Mouse (Mus musculus) neural tube, embryonic 14.5 days (tissue): ENCODE results near the gene Zbtb20. TPM values are rescaled to one million over a fixed set of nuclear protein-coding genes. Genes with fewer than 3 reads are reported as not detected.

ENCODE experiments used
- ATAC-seq: fragments of 200-750 bp; cut with Nextera tagmentation; 2 replicates; pipeline ENCODE4 v1.8.0; 2017; ENCODE audit warnings: low read depth, mild to moderate bottlenecking, moderate TSS enrichment, moderate library complexity
- H3K27ac ChIP-seq: fragments of 300-500 bp; sonication (generic); 2 replicates; pipeline ENCODE4 v1.5.1; 2014; ENCODE audit warnings: low read depth, mild to moderate bottlenecking, control low read depth, low read length, moderate library complexity, mixed read lengths
- H3K27me3 ChIP-seq: fragments of 300-500 bp; sonication (generic); 2 replicates; pipeline ENCODE4 v1.6.1; 2014; ENCODE audit warnings: low read length; ENCODE audit not compliant: control insufficient read depth, insufficient read depth
- H3K36me3 ChIP-seq: fragments of 300-500 bp; sonication (generic); 2 replicates; pipeline ENCODE4 v1.6.1; 2014; ENCODE audit warnings: low read length, mixed read lengths; ENCODE audit not compliant: control insufficient read depth, insufficient read depth
- H3K4me1 ChIP-seq: fragments of 300-500 bp; sonication (generic); 2 replicates; pipeline ENCODE4 v1.6.1; 2014; ENCODE audit warnings: low read length; ENCODE audit not compliant: control insufficient read depth, insufficient read depth
- H3K4me2 ChIP-seq: fragments of 300-500 bp; sonication (generic); 2 replicates; pipeline ENCODE4 v1.6.1; 2014; ENCODE audit warnings: mild to moderate bottlenecking, low read depth, low read length, control low read depth
- H3K4me3 ChIP-seq: fragments of 300-500 bp; sonication (generic); 2 replicates; pipeline ENCODE4 v1.5.1; 2014; ENCODE audit warnings: low read depth, low read length, control low read depth, mixed read lengths
- H3K9ac ChIP-seq: fragments of 300-500 bp; sonication (generic); replicated peaks from 2 replicates; pipeline ENCODE4 v1.6.1; 2014; ENCODE audit warnings: low read depth, mild to moderate bottlenecking, control low read depth, low read length, mixed read lengths
- H3K9me3 ChIP-seq: fragments of 300-500 bp; sonication (generic); 2 replicates; pipeline ENCODE4 v1.6.1; 2016; ENCODE audit warnings: low read length; ENCODE audit not compliant: control insufficient read depth
- WGBS: fragments of 180-500 bp; shearing (Covaris S2); extraction: QIAGEN DNeasy Blood & Tissue Kit; methylation state at CpG from one replicate; pipeline ENCODE4 v1.1.7; 2014; 5-methylcytosine and 5-hydroxymethylcytosine counted together
- polyA plus RNA-seq: library from polyadenylated mRNA; unstranded; fragments of >200 nt; fragmentation: Nextera tagmentation; extraction: Ambion mirVana; gene quantifications from 2 replicates; pipeline ENCODE4 v1.2.1, GENCODE M21; 2014

Zbtb20 gene
- polyA plus RNA-seq, 1 experiment from 2014 or later: 57.2 TPM

DNA sequence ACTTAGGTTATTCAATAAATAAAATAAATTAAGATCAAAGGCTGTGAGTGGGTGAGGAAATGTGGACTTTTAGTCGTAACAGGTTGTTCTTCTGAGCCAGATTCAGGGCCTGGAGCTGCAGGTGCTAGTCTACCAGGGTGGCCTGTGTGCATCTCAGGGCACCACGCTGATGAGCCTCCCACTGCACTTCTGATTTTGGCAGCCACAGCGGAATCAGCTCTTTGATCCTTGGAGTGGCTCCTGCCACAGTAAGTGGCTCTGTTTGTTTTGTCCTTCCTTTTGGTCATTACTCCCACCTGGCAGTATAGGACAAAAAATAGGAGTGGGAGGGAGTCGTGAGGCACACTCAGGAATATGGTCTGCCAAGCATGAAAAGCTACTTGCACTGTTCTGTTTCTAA is 354.6 kb downstream of the Zbtb20 start:
- no peak overlapping the region for H3K9ac ChIP-seq
- 68% methylated on average over 4 of the region's 4 CpGs for WGBS
- no peak overlapping the region for H3K27ac ChIP-seq
- no peaks in the 10 kb centered on the region for H3K9me3 ChIP-seq
- H3K4me1 ChIP-seq: no peaks in the 10 kb centered on the region
- ATAC-seq: no peak
- H3K4me3 ChIP-seq: no peak overlapping the region
- H3K36me3 ChIP-seq: no peaks in the 10 kb centered on the region
- H3K4me2 ChIP-seq: no peak overlapping the region
- no peaks in the 10 kb centered on the region for H3K27me3 ChIP-seq

DNA sequence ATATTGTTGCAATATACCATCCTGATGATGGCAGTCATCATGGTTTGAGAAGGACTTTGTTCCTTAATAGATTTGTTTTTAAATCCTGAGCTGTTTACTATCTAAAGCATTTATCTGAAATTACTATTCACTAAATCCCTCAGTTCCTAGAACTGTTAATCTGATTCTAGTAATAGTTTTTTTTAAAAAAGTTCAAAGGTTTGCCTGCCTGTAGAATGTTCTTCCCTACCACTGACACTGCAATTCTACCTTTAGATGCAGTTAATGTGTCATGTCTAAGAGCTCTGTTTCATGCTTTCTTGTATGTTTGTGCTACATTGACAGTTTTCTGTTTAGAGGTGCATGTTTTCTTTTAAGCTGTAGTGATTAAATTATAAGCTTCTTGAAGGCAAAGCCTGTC is 358.6 kb downstream of the Zbtb20 start:
- no peak overlapping the region for H3K4me3 ChIP-seq
- H3K36me3 ChIP-seq: no peaks in the 10 kb centered on the region
- no peak overlapping the region for H3K27ac ChIP-seq
- H3K9ac ChIP-seq: no peak overlapping the region
- no peaks in the 10 kb centered on the region for H3K9me3 ChIP-seq
- H3K4me2 ChIP-seq: no peak overlapping the region
- no peak for ATAC-seq
- H3K4me1 ChIP-seq: no peaks in the 10 kb centered on the region
- no peaks in the 10 kb centered on the region for H3K27me3 ChIP-seq

DNA sequence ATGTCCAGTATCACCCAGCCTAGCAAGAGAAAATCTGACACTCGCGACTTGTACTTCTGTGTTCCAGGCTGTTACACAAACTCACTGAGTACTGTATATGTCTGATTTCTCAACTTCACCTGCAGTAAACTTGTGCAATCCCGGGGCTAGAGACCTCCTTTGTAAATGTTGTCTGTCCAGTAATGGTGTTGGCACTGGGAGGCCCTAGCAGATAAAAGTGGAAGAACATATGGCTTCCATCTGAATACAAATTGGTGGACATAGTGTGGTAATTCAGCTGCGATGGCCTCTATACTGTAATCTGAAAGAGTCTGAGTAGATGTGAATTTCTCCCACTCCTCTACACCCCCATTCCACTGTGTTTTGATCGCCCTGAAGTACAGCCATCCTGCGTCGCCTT is 359.6 kb downstream of the Zbtb20 start:
- no peak overlapping the region for H3K4me2 ChIP-seq
- WGBS: 59% methylated on average over 7 of the region's 7 CpGs
- H3K27ac ChIP-seq: no peak overlapping the region

DNA sequence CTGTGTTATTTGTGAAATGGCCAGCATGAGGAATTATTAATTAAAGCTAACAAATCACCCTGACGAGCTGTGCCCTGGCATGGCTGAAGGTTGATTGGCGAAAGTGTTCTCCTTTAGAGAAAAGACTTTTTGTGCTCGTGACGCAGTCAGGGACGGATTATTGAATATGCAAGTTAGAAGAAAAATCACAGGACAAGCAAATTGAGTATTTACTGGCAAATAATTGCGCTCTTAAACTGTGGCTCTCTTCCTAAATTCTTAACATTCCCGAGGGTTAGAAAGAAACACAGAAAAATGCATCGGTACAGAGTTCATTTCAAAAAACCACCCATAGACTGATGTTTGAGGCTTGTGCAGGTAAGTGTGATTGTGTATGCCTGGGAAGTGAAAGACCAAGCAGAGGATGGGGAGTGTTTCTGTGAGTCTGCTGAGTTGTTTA is 360.1 kb downstream of the Zbtb20 start:
- Histone ChIP-seq H3K36me3 (no peaks in the 10 kb centered on the region), H3K27me3 (no peaks in the 10 kb centered on the region), H3K4me2 (no peak overlapping the region), H3K4me3 (no peak overlapping the region), H3K27ac (no peak overlapping the region), H3K9ac (no peak overlapping the region), H3K4me1 (no peaks in the 10 kb centered on the region), H3K9me3 (no peaks in the 10 kb centered on the region)
- WGBS: 59% methylated on average over 8 of the region's 8 CpGs
- ATAC-seq: no peak

More for the DNA sequence above, 359.6 kb downstream of the Zbtb20 start:
- ATAC-seq: no peak
- Histone ChIP-seq H3K36me3 (no peaks in the 10 kb centered on the region), H3K9ac (no peak overlapping the region), H3K9me3 (no peaks in the 10 kb centered on the region), H3K4me1 (no peaks in the 10 kb centered on the region), H3K4me3 (no peak overlapping the region), H3K27me3 (no peaks in the 10 kb centered on the region)

DNA sequence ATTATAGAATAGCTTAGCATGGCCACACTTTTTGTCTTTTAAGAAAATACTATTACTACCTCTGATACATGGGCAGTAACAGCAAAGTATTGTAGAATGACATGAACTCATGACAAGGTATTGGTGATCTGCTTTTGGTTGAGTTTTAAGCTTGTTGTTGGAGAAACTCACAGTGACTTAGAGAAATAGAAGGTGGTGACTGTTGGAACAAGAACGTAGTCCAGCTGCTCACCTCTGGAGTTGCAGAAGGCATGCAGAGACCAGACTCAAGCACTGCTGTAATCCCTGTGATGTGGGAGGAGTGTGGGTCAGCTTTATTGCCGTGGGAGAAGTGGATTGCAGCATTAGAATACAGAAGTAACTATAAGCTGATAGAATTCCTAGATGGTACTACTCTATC is 361.9 kb downstream of the Zbtb20 start:
- Histone ChIP-seq H3K36me3 (no peaks in the 10 kb centered on the region), H3K4me3 (no peak overlapping the region), H3K27ac (no peak overlapping the region), H3K9ac (no peak overlapping the region), H3K4me1 (no peaks in the 10 kb centered on the region), H3K27me3 (no peaks in the 10 kb centered on the region), H3K9me3 (no peaks in the 10 kb centered on the region), H3K4me2 (no peak overlapping the region)
- no peak for ATAC-seq
- 86% methylated on average over 2 of the region's 2 CpGs for WGBS

DNA sequence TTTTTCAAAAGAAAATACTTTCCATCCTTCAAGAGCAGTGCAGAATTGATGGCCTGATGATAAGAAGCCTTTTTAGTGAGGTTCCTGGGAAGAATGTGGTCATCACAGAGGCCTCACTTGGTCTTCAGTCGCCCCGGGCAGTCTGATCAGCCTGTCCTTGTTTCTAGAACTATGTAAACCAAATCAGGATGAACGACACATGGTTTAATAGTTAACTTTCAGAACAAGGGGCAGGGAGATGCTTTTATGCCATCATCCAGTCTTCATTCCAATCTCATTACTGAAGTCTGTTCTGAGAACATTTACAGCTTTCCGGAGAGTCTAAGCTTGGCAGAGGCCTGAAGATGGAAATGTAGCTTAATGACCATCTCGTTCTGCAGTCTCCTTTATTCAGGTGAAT is 371.3 kb downstream of the Zbtb20 start:
- no peaks in the 10 kb centered on the region for H3K27me3 ChIP-seq
- ATAC-seq: no peak
- WGBS: 60% methylated on average over 5 of the region's 5 CpGs

DNA sequence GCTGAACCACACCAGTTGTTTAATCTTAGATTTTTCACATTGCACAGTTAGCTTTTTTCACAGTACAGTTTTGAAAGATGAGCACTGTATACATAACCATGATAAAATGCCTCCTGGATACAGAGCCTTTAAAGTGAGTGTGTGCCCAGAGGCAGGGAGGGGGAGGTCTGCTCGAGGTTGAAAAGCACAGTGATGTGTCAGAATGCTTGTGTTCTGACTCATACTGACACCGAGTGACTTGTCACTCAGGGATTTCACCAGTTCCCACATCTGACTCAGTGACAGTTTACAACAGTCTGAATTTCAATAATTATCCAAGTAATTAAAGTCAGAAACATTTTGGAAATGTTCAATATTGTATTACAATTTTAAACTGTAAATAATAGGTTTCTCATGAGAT is 377.4 kb downstream of the Zbtb20 start:
- no peak overlapping the region for H3K4me2 ChIP-seq
- H3K27ac ChIP-seq: no peak overlapping the region
- H3K4me1 ChIP-seq: no peaks in the 10 kb centered on the region
- H3K36me3 ChIP-seq: no peaks in the 10 kb centered on the region
- H3K27me3 ChIP-seq: no peaks in the 10 kb centered on the region
- no peaks in the 10 kb centered on the region for H3K9me3 ChIP-seq
- no peak overlapping the region for H3K9ac ChIP-seq
- H3K4me3 ChIP-seq: no peak overlapping the region
- 65% methylated on average over 2 of the region's 2 CpGs for WGBS
- ATAC-seq: no peak

More for the DNA sequence above, 371.3 kb downstream of the Zbtb20 start:
- no peak overlapping the region for H3K27ac ChIP-seq
- no peaks in the 10 kb centered on the region for H3K36me3 ChIP-seq
- no peak overlapping the region for H3K9ac ChIP-seq
- no peaks in the 10 kb centered on the region for H3K9me3 ChIP-seq
- H3K4me2 ChIP-seq: no peak overlapping the region
- H3K4me1 ChIP-seq: no peaks in the 10 kb centered on the region
- no peak overlapping the region for H3K4me3 ChIP-seq

DNA sequence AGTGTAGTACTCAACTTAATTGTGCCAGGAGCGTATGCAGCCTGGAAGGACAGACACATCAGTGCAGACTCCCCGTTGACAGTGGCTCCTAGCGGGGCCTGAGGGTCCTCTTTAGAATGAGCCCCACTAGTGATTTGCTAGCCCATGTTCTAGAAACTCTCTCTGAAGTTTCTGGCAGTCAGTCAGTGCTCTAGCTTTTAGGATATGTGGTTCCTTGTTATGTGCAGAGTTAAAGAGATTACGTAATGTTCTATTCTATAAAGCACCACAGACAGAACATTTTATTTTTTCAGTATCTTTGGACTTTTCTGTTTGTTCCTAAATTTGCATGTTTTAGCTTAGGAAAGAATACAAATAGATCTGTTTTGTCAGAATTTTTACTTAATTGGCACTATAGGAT is 378.1 kb downstream of the Zbtb20 start:
- Histone ChIP-seq H3K27me3 (no peaks in the 10 kb centered on the region), H3K9ac (no peak overlapping the region), H3K4me1 (no peaks in the 10 kb centered on the region), H3K4me3 (no peak overlapping the region), H3K36me3 (no peaks in the 10 kb centered on the region), H3K9me3 (no peaks in the 10 kb centered on the region), H3K27ac (no peak overlapping the region), H3K4me2 (no peak overlapping the region)
- no peak for ATAC-seq
- WGBS: 88% methylated on average over 4 of the region's 4 CpGs

DNA sequence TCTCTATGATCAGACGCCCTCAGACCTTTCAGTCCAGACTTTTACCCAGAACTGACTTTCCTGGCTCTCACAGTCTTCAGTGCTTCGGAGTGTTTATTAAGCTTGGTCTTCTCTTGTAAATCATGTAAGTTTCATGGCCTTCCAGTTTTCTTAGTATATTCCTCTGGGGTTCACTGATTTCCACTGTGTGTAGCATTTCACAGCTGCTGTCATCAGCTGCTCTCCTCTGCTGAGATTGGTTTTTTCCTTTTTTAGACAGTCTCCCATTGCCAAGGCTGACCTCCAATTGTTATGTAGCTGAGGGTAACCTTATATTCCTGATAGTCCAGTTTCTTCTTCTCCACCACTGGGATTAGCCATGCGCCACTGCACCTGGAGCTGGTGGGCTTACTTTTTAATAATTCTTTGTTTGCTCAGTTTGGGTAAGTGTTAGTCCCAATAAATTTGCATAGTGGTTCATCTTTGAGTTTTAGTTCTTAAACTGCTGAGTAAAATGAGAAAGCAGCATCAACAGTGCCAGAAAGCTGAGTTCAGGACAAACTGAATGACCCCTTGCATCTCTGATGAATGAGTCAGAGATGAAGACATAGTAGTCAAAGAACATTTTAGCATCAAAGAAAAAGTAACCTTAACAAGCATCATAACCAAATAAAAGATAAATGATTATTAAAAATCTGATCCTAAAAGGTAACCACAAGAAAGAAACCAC is 380.7 kb downstream of the Zbtb20 start:
- Histone ChIP-seq H3K36me3 (no peaks in the 10 kb centered on the region), H3K4me3 (no peak overlapping the region), H3K27me3 (no peaks in the 10 kb centered on the region), H3K9me3 (no peaks in the 10 kb centered on the region), H3K4me1 (no peaks in the 10 kb centered on the region), H3K9ac (no peak overlapping the region), H3K4me2 (no peak overlapping the region), H3K27ac (no peak overlapping the region)
- no peak for ATAC-seq
- 83% methylated on average over 3 of the region's 3 CpGs for whole genome bisulfite sequencing
